Mouse (Mus musculus) forebrain, embryonic 10.5 days (tissue): ENCODE results near the gene Hoxc5. TPM values are rescaled to one million over a fixed set of nuclear protein-coding genes. Genes with fewer than 3 reads are reported as not detected.

Experiments used
- DNase-seq: peaks from one replicate; pipeline ENCODE4 v3.0.0-alpha.2; 2017; ENCODE audit warnings: low spot score; ENCODE audit errors: extremely low spot score
- H3K27ac ChIP-seq: fragments of 300-500 bp; sonication (generic); 2 replicates; pipeline ENCODE4 v1.5.1; 2016; ENCODE audit warnings: mild to moderate bottlenecking
- H3K27me3 ChIP-seq: fragments of 300-500 bp; sonication (generic); 2 replicates; pipeline ENCODE4 v1.6.1; 2016; ENCODE audit warnings: mild to moderate bottlenecking; ENCODE audit not compliant: poor library complexity, severe bottlenecking
- H3K36me3 ChIP-seq: fragments of 300-500 bp; sonication (generic); replicated peaks from 2 replicates; pipeline ENCODE4 v1.6.1; 2016; ENCODE audit warnings: mild to moderate bottlenecking, moderate library complexity
- H3K4me1 ChIP-seq: fragments of 300-500 bp; sonication (generic); 2 replicates; pipeline ENCODE4 v1.6.1; 2016
- H3K4me3 ChIP-seq: fragments of 300-500 bp; sonication (generic); 2 replicates; pipeline ENCODE4 v1.5.1; 2016; ENCODE audit warnings: mild to moderate bottlenecking, moderate library complexity
- H3K9me3 ChIP-seq: fragments of 300-500 bp; sonication (generic); 2 replicates; pipeline ENCODE4 v1.6.1; 2016; ENCODE audit warnings: mild to moderate bottlenecking, moderate library complexity
- WGBS: fragments of 180-500 bp; shearing (Covaris S2); methylation state at CpG from one replicate; pipeline ENCODE4 v1.1.7; 2016; 5-methylcytosine and 5-hydroxymethylcytosine counted together
- polyA plus RNA-seq: library from polyadenylated mRNA; unstranded; fragments of >200 nt; fragmentation: Nextera tagmentation; extraction: Ambion mirVana; gene quantifications from 2 replicates; pipeline ENCODE4 v1.2.1, GENCODE M21; 2016

Hoxc5 gene
- polyA plus RNA-seq, 1 experiment from 2014 or later, result not detected

- no peaks in the 10 kb centered on the region for H3K9me3 ChIP-seq
Measured at GRCm38 (mm10) chr15:102953561-102953960, 13.7 kb upstream of the Hoxc5 start.

GRCm38 (mm10) chr15:102954192-102955006, 12.8 kb upstream of the Hoxc5 start, which contains the start of gene Hoxc11:
Gene Hoxc11 (plus strand): TSS chr15:102954427.
- peak; percentile 53 for DNase-seq

More at GRCm38 (mm10) chr15:102953561-102953960, 13.7 kb upstream of the Hoxc5 start:
- no peak overlapping the region for H3K4me3 ChIP-seq
- no peak overlapping the region for H3K27ac ChIP-seq
- H3K4me1 ChIP-seq, result peaks cover 10% of the 10 kb centered on the region
- no peak for DNase-seq
- WGBS, result 3% methylated on average over 6 of the region's 6 CpGs
- H3K36me3 ChIP-seq, result no peaks in the 10 kb centered on the region
- peaks cover 100% of the 10 kb centered on the region for H3K27me3 ChIP-seq

GRCm38 (mm10) chr15:102955007-102955382, 12.2 kb upstream of the Hoxc5 start:
- H3K36me3 ChIP-seq, result no peaks in the 10 kb centered on the region
- H3K27ac ChIP-seq, result no peak overlapping the region
- H3K9me3 ChIP-seq, result no peaks in the 10 kb centered on the region
- peaks cover 10% of the 10 kb centered on the region for H3K4me1 ChIP-seq
- H3K27me3 ChIP-seq, result peaks cover 100% of the 10 kb centered on the region
- under 1% methylated on average over 28 of the region's 28 CpGs for WGBS
- DNase-seq, result no peak
- no peak overlapping the region for H3K4me3 ChIP-seq

More at GRCm38 (mm10) chr15:102954192-102955006, 12.8 kb upstream of the Hoxc5 start, which contains the start of gene Hoxc11:
- Histone ChIP-seq H3K27ac (no peak within 1 kb of the TSS), H3K4me3 (no peak within 1 kb of the TSS), H3K9me3 (no peaks in the 10 kb centered on the region), H3K4me1 (peaks cover 10% of the 10 kb centered on the region), H3K36me3 (no peaks in the 10 kb centered on the region), H3K27me3 (peaks cover 100% of the 10 kb centered on the region)
- WGBS, result under 1% methylated on average over 57 of the region's 57 CpGs

- Histone ChIP-seq H3K4me3 (no peak overlapping the region), H3K4me1 (peaks cover 10% of the 10 kb centered on the region), H3K27ac (no peak overlapping the region), H3K27me3 (peaks cover 100% of the 10 kb centered on the region), H3K9me3 (no peaks in the 10 kb centered on the region), H3K36me3 (no peaks in the 10 kb centered on the region)
- under 1% methylated on average over 40 of the region's 40 CpGs for WGBS
- DNase-seq, result peak; percentile 63
Measured at GRCm38 (mm10) chr15:102955833-102956640, 11.2 kb upstream of the Hoxc5 start.

- no peak for DNase-seq
- Histone ChIP-seq H3K27ac (no peak overlapping the region), H3K27me3 (peaks cover 100% of the 10 kb centered on the region), H3K4me1 (peaks cover 10% of the 10 kb centered on the region), H3K9me3 (no peaks in the 10 kb centered on the region), H3K4me3 (no peak overlapping the region), H3K36me3 (no peaks in the 10 kb centered on the region)
- 2% methylated on average over 12 of the region's 12 CpGs for WGBS
Measured at GRCm38 (mm10) chr15:102956906-102957305, 10.3 kb upstream of the Hoxc5 start.

GRCm38 (mm10) chr15:102959663-102960191, 7.5 kb upstream of the Hoxc5 start:
- no peaks in the 10 kb centered on the region for H3K9me3 ChIP-seq
- H3K4me1 ChIP-seq, result peaks cover 9% of the 10 kb centered on the region
- no peak overlapping the region for H3K27ac ChIP-seq
- 1% methylated on average over 13 of the region's 13 CpGs for WGBS
- no peak overlapping the region for H3K4me3 ChIP-seq
- no peak for DNase-seq
- peaks cover 100% of the 10 kb centered on the region for H3K27me3 ChIP-seq
- H3K36me3 ChIP-seq, result no peaks in the 10 kb centered on the region

- Histone ChIP-seq H3K9me3 (no peaks in the 10 kb centered on the region), H3K36me3 (no peaks in the 10 kb centered on the region), H3K27me3 (peaks cover 100% of the 10 kb centered on the region), H3K4me1 (peaks cover 6% of the 10 kb centered on the region), H3K4me3 (no peak overlapping the region), H3K27ac (no peak overlapping the region)
- DNase-seq, result no peak
- WGBS, result 5% methylated on average over 6 of the region's 6 CpGs
Measured at GRCm38 (mm10) chr15:102961728-102962127, 5.5 kb upstream of the Hoxc5 start.

GRCm38 (mm10) chr15:102962492-102962891, 4.8 kb upstream of the Hoxc5 start:
- no peak for DNase-seq
- no peak overlapping the region for H3K27ac ChIP-seq
- no peaks in the 10 kb centered on the region for H3K9me3 ChIP-seq
- H3K4me3 ChIP-seq, result no peak overlapping the region
- H3K27me3 ChIP-seq, result peaks cover 100% of the 10 kb centered on the region
- H3K4me1 ChIP-seq, result peaks cover 6% of the 10 kb centered on the region
- WGBS, result 1% methylated on average over 13 of the region's 13 CpGs
- no peaks in the 10 kb centered on the region for H3K36me3 ChIP-seq

- H3K27ac ChIP-seq, result no peak overlapping the region
- no peak for DNase-seq
- peaks cover 6% of the 10 kb centered on the region for H3K4me1 ChIP-seq
Measured at GRCm38 (mm10) chr15:102963259-102963658, 4.0 kb upstream of the Hoxc5 start.

GRCm38 (mm10) chr15:102963671-102964640, 3.3 kb upstream of the Hoxc5 start:
- Histone ChIP-seq H3K36me3 (no peaks in the 10 kb centered on the region), H3K4me3 (no peak overlapping the region), H3K27ac (no peak overlapping the region), H3K27me3 (peaks cover 100% of the 10 kb centered on the region), H3K4me1 (peaks cover 6% of the 10 kb centered on the region), H3K9me3 (no peaks in the 10 kb centered on the region)
- peak; percentile 71 for DNase-seq
- 1% methylated on average over 28 of the region's 28 CpGs for WGBS

More at GRCm38 (mm10) chr15:102963259-102963658, 4.0 kb upstream of the Hoxc5 start:
- WGBS, result 4% methylated on average over 8 of the region's 8 CpGs
- H3K36me3 ChIP-seq, result no peaks in the 10 kb centered on the region
- H3K27me3 ChIP-seq, result peaks cover 100% of the 10 kb centered on the region
- no peaks in the 10 kb centered on the region for H3K9me3 ChIP-seq
- H3K4me3 ChIP-seq, result no peak overlapping the region

- no peak overlapping the region for H3K4me3 ChIP-seq
- WGBS, result 2% methylated on average over 26 of the region's 26 CpGs
- H3K27me3 ChIP-seq, result peaks cover 100% of the 10 kb centered on the region
- H3K36me3 ChIP-seq, result no peaks in the 10 kb centered on the region
- H3K9me3 ChIP-seq, result no peaks in the 10 kb centered on the region
- DNase-seq, result no peak
- no peak overlapping the region for H3K27ac ChIP-seq
- peaks cover 6% of the 10 kb centered on the region for H3K4me1 ChIP-seq
Measured at GRCm38 (mm10) chr15:102965003-102965891, 2.0 kb upstream of the Hoxc5 start.
